Mouse (Mus musculus) lung, adult 2 months (tissue): ENCODE results near the gene Carmil1.

Experiments used
- CTCF ChIP-seq: fragments of 200-500 bp; IDR thresholded peaks from 2 replicates; pipeline ENCODE4 v1.5.1; 2011; ENCODE audit warnings: mild to moderate bottlenecking, low read length, control low read depth; ENCODE audit not compliant: insufficient read depth
- POLR2A ChIP-seq: fragments of 200-500 bp; IDR thresholded peaks from 2 replicates; pipeline ENCODE4 v1.6.1; 2011; ENCODE audit warnings: low read depth, mild to moderate bottlenecking, control low read depth, low read length, borderline replicate concordance; ENCODE audit errors: extremely low read depth

DNA sequence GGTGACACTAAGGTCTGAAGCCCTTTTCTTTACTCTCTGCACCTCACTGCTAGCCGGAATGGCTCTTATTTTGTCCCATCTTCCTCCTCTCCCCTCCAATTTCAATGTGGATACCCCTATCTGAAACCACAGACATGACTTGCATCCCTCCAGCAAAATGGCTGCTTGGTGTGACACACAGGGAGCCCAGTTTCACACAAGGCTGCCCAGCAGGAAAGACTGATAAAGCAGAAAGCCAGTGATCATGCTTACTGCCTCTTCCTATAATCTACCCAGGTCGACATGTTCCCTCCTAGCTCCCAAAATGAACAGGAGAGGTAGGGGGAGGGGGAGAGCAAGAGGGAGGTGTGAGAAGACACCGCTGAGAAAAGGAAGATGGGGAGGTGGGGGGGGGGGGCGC, 36.6 kb downstream of the Carmil1 start:
- no peak for TF ChIP-seq POLR2A
- no peak for TF ChIP-seq CTCF
